Mouse (Mus musculus) midbrain, embryonic 14.5 days (tissue): ENCODE data around the gene Tuba1b. TPM values are rescaled to one million over a fixed set of nuclear protein-coding genes. Genes with fewer than 3 reads are reported as not detected.
A peak's percentile ranks its signal among the peaks of the same experiment; 100 is the strongest.
"Not testable (repeated sequence)": the region's sequence is repeated elsewhere in the genome, so short reads cannot be mapped to it uniquely, and the experiment has no call there.

Experiments
- ATAC-seq: fragments of 200-750 bp; cut with Nextera tagmentation; 2 replicates; pipeline ENCODE4 v1.8.0; 2017; ENCODE audit warnings: moderate number of reproducible peaks, moderate library complexity; ENCODE audit not compliant: low FRiP score, low TSS enrichment
- DNase-seq: peaks from one replicate; pipeline ENCODE4 v3.0.0-alpha.2; 2015
- H3K27ac ChIP-seq: fragments of 300-500 bp; sonication (generic); replicated peaks from 2 replicates; pipeline ENCODE4 v1.5.1; 2014; ENCODE audit warnings: mild to moderate bottlenecking, low read depth, low read length, moderate library complexity
- H3K27me3 ChIP-seq: fragments of 300-500 bp; sonication (generic); 2 replicates; pipeline ENCODE4 v1.6.1; 2014; ENCODE audit warnings: low read length, control low read depth, mixed read lengths; ENCODE audit not compliant: control insufficient read depth, insufficient read depth
- H3K36me3 ChIP-seq: fragments of 300-500 bp; sonication (generic); 2 replicates; pipeline ENCODE4 v1.6.1; 2014; ENCODE audit warnings: low read length, control low read depth; ENCODE audit not compliant: control insufficient read depth, insufficient read depth
- H3K4me1 ChIP-seq: fragments of 300-500 bp; sonication (generic); 2 replicates; pipeline ENCODE4 v1.6.1; 2014; ENCODE audit warnings: mild to moderate bottlenecking, antibody characterized with exemption, low read length, control low read depth; ENCODE audit not compliant: control insufficient read depth, insufficient read depth
- H3K4me2 ChIP-seq: fragments of 300-500 bp; sonication (generic); 2 replicates; pipeline ENCODE4 v1.6.1; 2014; ENCODE audit warnings: mild to moderate bottlenecking, low read length, moderate library complexity
- H3K4me3 ChIP-seq: fragments of 300-500 bp; sonication (generic); replicated peaks from 2 replicates; pipeline ENCODE4 v1.5.1; 2014; ENCODE audit warnings: low read depth, low read length
- H3K9ac ChIP-seq: fragments of 300-500 bp; sonication (generic); replicated peaks from 2 replicates; pipeline ENCODE4 v1.6.1; 2014; ENCODE audit warnings: mild to moderate bottlenecking, low read length, moderate library complexity
- H3K9me3 ChIP-seq: fragments of 300-500 bp; sonication (generic); 2 replicates; pipeline ENCODE4 v1.6.1; 2016; ENCODE audit warnings: low read length, control low read depth, mixed read lengths; ENCODE audit not compliant: control insufficient read depth
- WGBS: fragments of 180-500 bp; shearing (Covaris S2); extraction: QIAGEN DNeasy Blood & Tissue Kit; methylation state at CpG from one replicate; pipeline ENCODE4 v1.1.7; 2014; 5-methylcytosine and 5-hydroxymethylcytosine counted together
- polyA plus RNA-seq: library from polyadenylated mRNA; unstranded; fragments of >200 nt; fragmentation: Nextera tagmentation; extraction: Ambion mirVana; gene quantifications from 2 replicates; pipeline ENCODE4 v1.2.1, GENCODE M21; 2014

Gene Tuba1b
- polyA plus RNA-seq, 1 experiment from 2014 or later = 1,120 TPM

- H3K4me3 ChIP-seq = peak overlapping the region; percentile 93; the same call in 1 of the 2 replicates
- peaks cover 2% of the 10 kb centered on the region for H3K36me3 ChIP-seq
- 45% methylated on average over 4 of the region's 4 CpGs for WGBS
- H3K27me3 ChIP-seq = no peaks in the 10 kb centered on the region
- no peak for ATAC-seq
- peak overlapping the region; percentile 100 for H3K9ac ChIP-seq
- no peaks in the 10 kb centered on the region for H3K9me3 ChIP-seq
- peak overlapping the region; percentile 91 for H3K4me2 ChIP-seq
- peak overlapping the region; percentile 100 for H3K27ac ChIP-seq
- H3K4me1 ChIP-seq = peaks cover 14% of the 10 kb centered on the region
- DNase-seq = peak; percentile 61
These were observed 21.6 kb upstream of the Tuba1b start for GRCm38 (mm10) chr15:98956000-98956399.

- Histone ChIP-seq H3K9me3 (no peaks in the 10 kb centered on the region), H3K4me1 (peaks cover 14% of the 10 kb centered on the region), H3K4me2 (peak overlapping the region; percentile 91), H3K27ac (peak overlapping the region; percentile 100), H3K27me3 (no peaks in the 10 kb centered on the region), H3K36me3 (peaks cover 5% of the 10 kb centered on the region), H3K4me3 (peak overlapping the region; percentile 93), H3K9ac (peak overlapping the region; percentile 100)
- ATAC-seq (no peak), DNase-seq (peak; percentile 72)
- WGBS = 38% methylated on average over 4 of the region's 4 CpGs
These were observed 21.0 kb upstream of the Tuba1b start for GRCm38 (mm10) chr15:98955324-98955723.

- DNase-seq (peak; percentile 86), ATAC-seq (no peak)
- Histone ChIP-seq H3K9me3 (no peaks in the 10 kb centered on the region), H3K27me3 (no peaks in the 10 kb centered on the region), H3K27ac (peak overlapping the region; percentile 100), H3K36me3 (peaks cover 7% of the 10 kb centered on the region), H3K4me2 (peak overlapping the region; percentile 91), H3K9ac (peak overlapping the region; percentile 100), H3K4me1 (peaks cover 14% of the 10 kb centered on the region), H3K4me3 (peak overlapping the region; percentile 93)
- WGBS = 1% methylated on average over 14 of the region's 14 CpGs
These were observed 20.3 kb upstream of the Tuba1b start for GRCm38 (mm10) chr15:98954425-98955253.

- under 1% methylated on average over 28 of the region's 28 CpGs for WGBS
- Histone ChIP-seq H3K9me3 (no peaks in the 10 kb centered on the region), H3K27me3 (no peaks in the 10 kb centered on the region), H3K4me1 (peaks cover 14% of the 10 kb centered on the region), H3K9ac (peak within 1 kb of the TSS; percentile 100), H3K27ac (peak within 1 kb of the TSS; percentile 100), H3K4me2 (peak within 1 kb of the TSS; percentile 91), H3K36me3 (peaks cover 17% of the 10 kb centered on the region), H3K4me3 (peak within 1 kb of the TSS; percentile 93)
- DNase-seq (peak; percentile 98), ATAC-seq (peak; percentile 97)
These were observed 19.3 kb upstream of the Tuba1b start, which contains the start of the genes Gm49450 and Tuba1a for GRCm38 (mm10) chr15:98953401-98954356. Gm49450 (minus strand) TSS chr15:98953551. Tuba1a (minus strand) TSS chr15:98953703.

- DNase-seq (peak; percentile 88), ATAC-seq (peak; percentile 58)
- Histone ChIP-seq H3K27me3 (no peaks in the 10 kb centered on the region), H3K4me3 (peak overlapping the region; percentile 93), H3K4me1 (peaks cover 20% of the 10 kb centered on the region), H3K4me2 (peak overlapping the region; percentile 57; the same call in 1 of the 2 replicates), H3K36me3 (peaks cover 17% of the 10 kb centered on the region), H3K27ac (peak overlapping the region; percentile 100), H3K9me3 (no peaks in the 10 kb centered on the region), H3K9ac (peak overlapping the region; percentile 100)
- under 1% methylated on average over 41 of the region's 41 CpGs for WGBS
These were observed 18.5 kb upstream of the Tuba1b start for GRCm38 (mm10) chr15:98952751-98953400.

GRCm38 (mm10) chr15:98952063-98952455, 17.7 kb upstream of the Tuba1b start:
- Histone ChIP-seq H3K4me1 (peaks cover 25% of the 10 kb centered on the region), H3K27ac (peak overlapping the region; percentile 100), H3K36me3 (peaks cover 17% of the 10 kb centered on the region), H3K4me2 (peak overlapping the region; percentile 57), H3K9me3 (no peaks in the 10 kb centered on the region), H3K27me3 (no peaks in the 10 kb centered on the region), H3K4me3 (peak overlapping the region; percentile 93), H3K9ac (peak overlapping the region; percentile 100)
- ATAC-seq (no peak), DNase-seq (peak; percentile 79)
- WGBS = under 1% methylated on average over 5 of the region's 5 CpGs

GRCm38 (mm10) chr15:98951122-98952062, 17.0 kb upstream of the Tuba1b start:
- H3K9ac ChIP-seq = peak overlapping the region; percentile 100
- not testable (repeated sequence) for H3K27me3 ChIP-seq, H3K9me3 ChIP-seq, ATAC-seq
- peaks cover 22% of the 10 kb centered on the region for H3K4me1 ChIP-seq
- H3K36me3 ChIP-seq = peaks cover 17% of the 10 kb centered on the region
- H3K4me3 ChIP-seq = peak overlapping the region; percentile 93
- H3K27ac ChIP-seq = peak overlapping the region; percentile 100
- WGBS = 43% methylated on average over 11 of the region's 15 CpGs
- H3K4me2 ChIP-seq = peak overlapping the region; percentile 57
- DNase-seq = peak; percentile 82
